Mouse (Mus musculus) testis, adult 2 months (tissue): ENCODE measurements around the gene S1pr1.

Source experiments
- CTCF ChIP-seq: fragments of 200-500 bp; IDR thresholded peaks from 2 replicates; pipeline ENCODE4 v1.5.1; 2012; ENCODE audit warnings: low read depth, mild to moderate bottlenecking, inconsistent platforms, low read length, moderate library complexity; ENCODE audit not compliant: control insufficient read depth, insufficient read depth, insufficient replicate concordance
- POLR2A ChIP-seq: fragments of 200-500 bp; IDR thresholded peaks from 2 replicates; pipeline ENCODE4 v1.6.1; 2012; ENCODE audit warnings: low read depth, mild to moderate bottlenecking, inconsistent platforms, low read length, moderate library complexity; ENCODE audit not compliant: control insufficient read depth

DNA sequence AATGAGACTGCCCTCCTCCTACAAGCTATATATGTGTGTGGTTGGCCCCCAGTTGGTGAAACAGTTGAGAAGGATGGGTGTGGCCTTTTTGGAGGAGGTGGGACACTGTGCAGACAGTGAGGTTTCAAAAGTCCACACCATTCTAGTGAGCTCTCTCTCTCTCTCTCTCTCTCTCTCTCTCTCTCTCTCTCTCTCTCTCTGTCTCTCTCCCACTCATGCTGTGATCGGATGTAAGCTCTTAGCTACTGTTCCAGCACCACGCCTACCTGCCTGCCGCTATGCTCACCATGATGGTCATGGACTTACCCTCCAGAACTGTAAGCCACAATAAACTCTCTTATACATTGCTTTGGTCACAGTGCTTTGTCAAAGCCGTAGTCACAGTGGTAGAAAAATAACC lies 44.8 kb upstream of the S1pr1 start:
- TF ChIP-seq POLR2A (no peak), CTCF (no peak)
